Mouse (Mus musculus): ENCODE measurements around the gene Ganab. TPM values are rescaled to one million over a fixed set of nuclear protein-coding genes. Genes with fewer than 3 reads are reported as not detected.

The Ganab gene
- polyA plus RNA-seq, 1 experiment: 74.1 TPM

GRCm38 (mm10) chr19:8930771-8931170, 32.9 kb downstream of the Ganab start:
- peaks cover 9% of the 10 kb centered on the region for H3K4me1 ChIP-seq (ENCODE audit: control insufficient read depth, insufficient read depth, insufficient read length, low read length)
- H3K4me3 ChIP-seq (ENCODE audit: low read depth, low read length): peak overlapping the region; percentile 95; the same call in 1 of the 2 replicates
- WGBS: 83% methylated on average over 7 of the region's 7 CpGs
- no peak for TF ChIP-seq CTCF (IDR thresholded peaks at IDR 0.05; ENCODE audit: extremely low read depth, insufficient read length, insufficient replicate concordance, low read depth, low read length)
- TF ChIP-seq POLR2A (IDR thresholded peaks at IDR 0.05; ENCODE audit: low read depth, low read length): no peak
- no peaks in the 10 kb centered on the region for H3K27me3 ChIP-seq (ENCODE audit: control insufficient read depth, insufficient read depth, low read length)
- H3K27ac ChIP-seq (ENCODE audit: insufficient read depth, low read depth, low read length): no peak overlapping the region
- peaks cover 15% of the 10 kb centered on the region; the same call in 1 of the 2 replicates for H3K36me3 ChIP-seq (ENCODE audit: control insufficient read depth, insufficient read depth, low read length)

DNA sequence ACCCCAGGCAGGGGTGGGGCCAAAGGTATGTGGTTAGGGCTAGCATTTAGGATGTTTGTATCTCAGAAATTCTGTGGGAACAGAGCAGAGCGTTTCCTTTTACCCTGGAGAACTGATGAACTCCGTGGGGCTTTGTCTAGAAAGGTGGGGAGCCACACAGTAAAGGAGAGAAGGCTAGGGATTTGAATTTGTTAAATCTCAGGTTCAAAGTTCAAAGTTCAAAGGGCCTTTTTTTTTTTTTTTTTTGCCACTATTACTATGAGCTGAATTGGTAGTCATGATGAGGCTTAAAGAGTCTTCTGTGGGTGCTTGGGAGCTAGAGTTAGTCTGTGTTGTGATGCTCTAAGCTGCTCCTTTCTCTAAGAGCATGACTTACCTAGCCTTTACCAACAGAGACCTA, 38.9 kb downstream of the Ganab start:
- WGBS: 52% methylated on average over 2 of the region's 2 CpGs

DNA sequence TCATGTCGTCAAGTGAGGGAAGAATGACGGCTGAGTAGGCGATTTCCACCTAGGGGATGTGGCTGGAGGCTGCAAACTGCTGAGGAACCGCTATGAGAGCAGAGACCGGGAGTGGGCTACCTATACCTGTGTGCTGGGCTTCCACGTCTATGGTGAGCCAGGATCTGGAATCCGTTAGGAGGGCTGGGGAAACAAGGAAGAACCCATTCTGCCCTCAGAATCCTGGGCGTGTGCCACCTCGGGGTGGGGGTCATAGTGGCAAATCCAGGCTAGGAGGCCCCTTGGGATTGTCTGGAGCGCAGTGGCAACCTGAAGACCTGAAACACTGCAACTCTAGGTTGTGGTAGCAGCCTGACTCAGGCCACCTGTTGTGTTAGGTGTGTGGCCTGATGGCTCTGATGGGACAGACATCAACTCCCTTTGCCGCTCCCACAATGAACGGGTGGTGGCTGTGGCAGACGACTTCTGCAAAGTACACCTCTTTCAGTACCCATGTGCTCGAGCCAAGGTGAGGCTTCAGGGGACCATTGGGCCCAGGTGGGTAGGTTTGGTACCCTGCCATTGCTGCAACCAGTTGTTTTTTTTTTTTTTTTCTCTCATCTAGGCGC, 42.8 kb downstream of the Ganab start:
- H3K27ac ChIP-seq (ENCODE audit: insufficient read depth, low read depth, low read length): no peak overlapping the region
- peaks cover 22% of the 10 kb centered on the region for H3K4me1 ChIP-seq (ENCODE audit: control insufficient read depth, insufficient read depth, insufficient read length, low read length)
- WGBS: 84% methylated on average over 15 of the region's 15 CpGs
- TF ChIP-seq CTCF (IDR thresholded peaks at IDR 0.05; ENCODE audit: extremely low read depth, insufficient read length, insufficient replicate concordance, low read depth, low read length) (no peak), POLR2A (IDR thresholded peaks at IDR 0.05; ENCODE audit: low read depth, low read length) (no peak)
- no peak overlapping the region for H3K4me3 ChIP-seq (ENCODE audit: low read depth, low read length)
- H3K36me3 ChIP-seq (ENCODE audit: control insufficient read depth, insufficient read depth, low read length): peaks cover 28% of the 10 kb centered on the region
- no peaks in the 10 kb centered on the region for H3K27me3 ChIP-seq (ENCODE audit: control insufficient read depth, insufficient read depth, low read length)

More for the DNA sequence above, 38.9 kb downstream of the Ganab start:
- H3K4me1 ChIP-seq (ENCODE audit: control insufficient read depth, insufficient read depth, insufficient read length, low read length): peaks cover 7% of the 10 kb centered on the region; the same call in 1 of the 2 replicates
- peaks cover 30% of the 10 kb centered on the region for H3K36me3 ChIP-seq (ENCODE audit: control insufficient read depth, insufficient read depth, low read length)
- H3K4me3 ChIP-seq (ENCODE audit: low read depth, low read length): no peak overlapping the region
- H3K27ac ChIP-seq (ENCODE audit: insufficient read depth, low read depth, low read length): no peak overlapping the region
- no peaks in the 10 kb centered on the region for H3K27me3 ChIP-seq (ENCODE audit: control insufficient read depth, insufficient read depth, low read length)
- TF ChIP-seq POLR2A (IDR thresholded peaks at IDR 0.05; ENCODE audit: low read depth, low read length): no peak
- no peak for TF ChIP-seq CTCF (IDR thresholded peaks at IDR 0.05; ENCODE audit: extremely low read depth, insufficient read length, insufficient replicate concordance, low read depth, low read length)

DNA sequence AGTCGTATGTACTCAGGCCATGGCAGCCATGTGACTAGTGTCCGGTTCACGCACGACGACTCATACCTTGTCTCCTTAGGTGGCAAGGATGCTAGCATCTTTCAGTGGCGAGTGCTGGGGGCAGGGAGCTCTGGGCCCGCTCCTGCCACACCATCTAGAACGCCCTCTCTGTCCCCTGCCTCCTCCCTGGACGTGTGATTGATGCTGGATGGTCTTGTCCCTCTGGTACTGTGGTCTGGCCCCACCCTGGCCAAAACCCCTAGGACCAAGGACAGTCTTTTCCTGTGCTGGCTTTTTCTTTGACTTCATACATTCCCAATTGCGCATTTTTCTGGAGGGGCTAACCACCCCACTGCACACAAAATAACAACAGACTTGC, 43.3 kb downstream of the Ganab start:
- peaks cover 33% of the 10 kb centered on the region for H3K36me3 ChIP-seq (ENCODE audit: control insufficient read depth, insufficient read depth, low read length)
- H3K27ac ChIP-seq (ENCODE audit: insufficient read depth, low read depth, low read length): peak overlapping the region; percentile 4; the same call in 1 of the 2 replicates
- H3K4me1 ChIP-seq (ENCODE audit: control insufficient read depth, insufficient read depth, insufficient read length, low read length): peaks cover 22% of the 10 kb centered on the region
- peak overlapping the region; percentile 97 for H3K4me3 ChIP-seq (ENCODE audit: low read depth, low read length)
- 52% methylated on average over 10 of the region's 10 CpGs for WGBS
- TF ChIP-seq POLR2A (IDR thresholded peaks at IDR 0.05; ENCODE audit: low read depth, low read length) (no peak), CTCF (IDR thresholded peaks at IDR 0.05; ENCODE audit: extremely low read depth, insufficient read length, insufficient replicate concordance, low read depth, low read length) (no peak)
- H3K27me3 ChIP-seq (ENCODE audit: control insufficient read depth, insufficient read depth, low read length): no peaks in the 10 kb centered on the region

GRCm38 (mm10) chr19:8941515-8942217, 43.8 kb downstream of the Ganab start, which contains the start of gene Mta2:
TSS of gene Mta2 (plus strand) at chr19:8941875.
- Histone ChIP-seq H3K27ac (ENCODE audit: insufficient read depth, low read depth, low read length) (peak within 1 kb of the TSS; percentile 99), H3K4me3 (ENCODE audit: low read depth, low read length) (peak within 1 kb of the TSS; percentile 97), H3K27me3 (ENCODE audit: control insufficient read depth, insufficient read depth, low read length) (no peaks in the 10 kb centered on the region), H3K4me1 (ENCODE audit: control insufficient read depth, insufficient read depth, insufficient read length, low read length) (peaks cover 22% of the 10 kb centered on the region), H3K36me3 (ENCODE audit: control insufficient read depth, insufficient read depth, low read length) (peaks cover 33% of the 10 kb centered on the region)
- WGBS: under 1% methylated on average over 64 of the region's 64 CpGs
- TF ChIP-seq CTCF (IDR thresholded peaks at IDR 0.05; ENCODE audit: extremely low read depth, insufficient read length, insufficient replicate concordance, low read depth, low read length) (no peak), POLR2A (IDR thresholded peaks at IDR 0.05; ENCODE audit: low read depth, low read length) (peak; percentile 74)

DNA sequence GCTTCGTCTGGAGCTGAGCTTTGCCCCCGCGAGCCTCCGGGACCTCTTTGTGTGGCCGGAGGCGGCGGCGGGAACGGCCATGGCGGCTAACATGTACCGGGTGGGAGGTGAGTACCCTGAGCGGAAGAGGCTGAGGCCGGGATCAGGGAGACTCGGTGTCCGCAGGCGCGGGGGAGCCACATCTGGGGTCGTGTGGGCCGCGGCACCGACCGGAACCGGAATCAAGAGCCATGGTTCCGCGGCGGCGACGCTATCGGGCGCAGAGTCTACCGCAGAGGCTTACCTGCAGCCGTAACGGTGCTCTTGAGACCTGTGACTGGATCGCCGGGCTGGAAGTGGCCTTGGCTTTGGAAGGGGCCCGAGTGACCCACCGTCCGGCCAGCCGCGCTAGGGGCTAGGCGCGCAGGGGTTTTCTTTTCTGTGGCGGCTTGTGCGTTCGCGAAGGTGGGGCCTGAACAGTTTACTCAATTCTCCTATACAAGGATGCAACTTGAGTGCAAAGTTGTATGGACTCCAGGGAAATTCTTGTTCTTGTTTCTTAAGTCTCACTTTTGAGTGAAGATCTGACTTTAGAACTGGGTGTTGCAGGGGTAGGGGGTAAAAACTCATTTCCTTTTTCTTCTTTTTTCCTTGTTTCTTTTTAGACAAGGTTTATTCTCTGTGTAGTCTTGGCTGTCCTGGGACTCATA, 44.5 kb downstream of the Ganab start:
- under 1% methylated on average over 46 of the region's 46 CpGs for WGBS
- peak overlapping the region; percentile 97 for H3K4me3 ChIP-seq (ENCODE audit: low read depth, low read length)

More for the DNA sequence above, 44.5 kb downstream of the Ganab start:
- H3K27ac ChIP-seq (ENCODE audit: insufficient read depth, low read depth, low read length): peak overlapping the region; percentile 99
- TF ChIP-seq POLR2A (IDR thresholded peaks at IDR 0.05; ENCODE audit: low read depth, low read length) (no peak), CTCF (IDR thresholded peaks at IDR 0.05; ENCODE audit: extremely low read depth, insufficient read length, insufficient replicate concordance, low read depth, low read length) (no peak)
- H3K27me3 ChIP-seq (ENCODE audit: control insufficient read depth, insufficient read depth, low read length): no peaks in the 10 kb centered on the region
- peaks cover 33% of the 10 kb centered on the region for H3K36me3 ChIP-seq (ENCODE audit: control insufficient read depth, insufficient read depth, low read length)
- H3K4me1 ChIP-seq (ENCODE audit: control insufficient read depth, insufficient read depth, insufficient read length, low read length): peaks cover 18% of the 10 kb centered on the region

Measured in small intestine, adult 2 months (tissue).